Mouse (Mus musculus): ENCODE results near the gene Gpn1.
"Not testable (repeated sequence)": the region's sequence is repeated elsewhere in the genome, so short reads cannot be mapped to it uniquely, and the experiment has no call there.

Gpn1 gene

GRCm38 (mm10) chr5:31494513-31495297 lies at the start of gene Gpn1:
TSS of gene Gpn1 (plus strand) at chr5:31494741.
- peak; percentile 82 for DNase-seq (ENCODE audit: extremely low spot score, low read depth, low spot score)

- no peak for DNase-seq (ENCODE audit: extremely low spot score, low read depth, low spot score)
Observed at GRCm38 (mm10) chr5:31451336-31451735, 43.2 kb upstream of the Gpn1 start.

GRCm38 (mm10) chr5:31451878-31452561 lies 42.5 kb upstream of the Gpn1 start, which contains the start of gene Zfp512:
TSS of gene Zfp512 (plus strand) at chr5:31452431.
- peak; percentile 79 for DNase-seq (ENCODE audit: extremely low spot score, low read depth, low spot score)

DNA sequence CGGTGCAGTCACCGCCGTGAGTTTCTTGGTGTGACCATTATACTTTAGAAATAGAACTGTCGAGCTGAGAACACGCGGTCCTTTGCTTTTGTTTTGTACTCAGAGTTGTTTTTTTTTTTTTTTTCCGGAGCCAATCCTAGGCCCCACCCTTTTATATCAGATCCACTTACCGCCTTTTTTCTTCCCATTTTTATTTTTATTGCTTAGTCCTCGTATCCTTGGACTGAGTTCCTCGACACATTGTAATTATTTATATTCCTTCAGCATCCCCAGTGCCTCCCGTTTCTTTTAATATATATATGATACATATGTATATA lies 42.0 kb upstream of the Gpn1 start:
- no peak for DNase-seq (ENCODE audit: extremely low spot score, low read depth, low spot score)

DNA sequence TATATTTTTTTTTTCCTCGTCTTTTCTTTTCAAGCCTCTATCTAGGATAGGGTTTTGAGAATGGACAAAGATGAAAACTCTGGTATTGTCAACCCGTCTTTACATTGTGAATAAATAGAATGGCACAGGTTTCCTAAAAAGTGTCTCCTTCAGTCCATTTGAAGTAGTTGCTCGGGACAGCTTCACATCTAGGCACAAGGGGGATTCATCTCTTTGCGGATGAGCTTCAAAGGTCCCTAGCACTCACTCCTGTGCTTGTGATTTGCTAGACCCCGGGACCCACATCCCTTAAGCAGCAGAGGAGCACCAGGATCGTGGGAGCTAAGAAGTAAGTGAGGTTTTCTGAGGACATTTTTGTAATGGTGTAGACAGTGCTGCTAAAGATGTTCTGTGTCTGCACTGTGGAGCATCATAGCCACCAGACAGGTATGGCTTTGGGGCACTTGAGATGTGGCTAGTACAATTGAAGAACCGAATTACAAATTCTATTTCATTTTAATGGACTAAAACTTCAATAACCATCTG lies 41.6 kb upstream of the Gpn1 start:
- DNase-seq (ENCODE audit: extremely low spot score, low read depth, low spot score), result no peak

DNA sequence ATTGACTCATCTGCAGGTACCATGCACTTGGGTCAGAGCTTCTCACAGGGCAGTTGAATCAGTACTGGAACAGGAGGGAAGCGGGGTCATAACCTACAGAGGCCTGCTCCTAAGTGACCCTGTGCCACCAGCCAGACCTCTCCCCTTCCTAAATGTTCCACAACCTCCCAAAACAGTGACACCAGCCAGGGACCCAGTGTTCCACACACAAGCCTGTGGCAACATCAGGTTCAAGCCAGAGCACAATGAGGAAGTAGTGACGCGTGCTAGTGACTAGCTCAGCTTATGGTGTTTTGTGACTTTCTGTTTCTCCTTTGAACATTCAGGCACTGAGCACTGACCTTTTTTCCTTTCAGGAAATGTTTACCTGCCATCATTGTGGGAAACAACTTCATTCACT lies 26.7 kb upstream of the Gpn1 start:
- DNase-seq (ENCODE audit: extremely low spot score, low read depth, low spot score), result no peak

- DNase-seq (ENCODE audit: extremely low spot score, low read depth, low spot score), result no peak
Observed at GRCm38 (mm10) chr5:31469711-31470110, 24.8 kb upstream of the Gpn1 start.

DNA sequence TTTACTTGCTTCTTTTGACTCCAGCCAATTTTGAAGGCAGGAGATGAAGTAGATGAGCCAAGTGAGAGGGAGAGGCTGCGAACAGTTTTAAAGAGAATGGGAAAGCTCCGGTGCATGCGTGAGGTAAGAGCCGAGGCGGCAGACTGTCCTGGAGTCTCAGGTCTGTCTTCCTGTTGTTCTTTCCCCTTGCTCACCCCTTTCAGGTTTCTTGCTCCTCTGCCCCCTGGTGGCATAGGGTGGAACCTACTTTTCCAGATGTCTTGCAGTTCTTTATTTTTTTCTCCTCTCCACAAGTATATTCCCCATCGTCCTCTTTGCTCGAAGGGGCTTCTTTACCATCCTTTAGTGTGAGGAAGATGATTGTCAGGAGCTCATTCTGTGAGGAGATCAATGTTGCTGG lies 24.2 kb upstream of the Gpn1 start:
- DNase-seq (ENCODE audit: extremely low spot score, low read depth, low spot score), result no peak

DNA sequence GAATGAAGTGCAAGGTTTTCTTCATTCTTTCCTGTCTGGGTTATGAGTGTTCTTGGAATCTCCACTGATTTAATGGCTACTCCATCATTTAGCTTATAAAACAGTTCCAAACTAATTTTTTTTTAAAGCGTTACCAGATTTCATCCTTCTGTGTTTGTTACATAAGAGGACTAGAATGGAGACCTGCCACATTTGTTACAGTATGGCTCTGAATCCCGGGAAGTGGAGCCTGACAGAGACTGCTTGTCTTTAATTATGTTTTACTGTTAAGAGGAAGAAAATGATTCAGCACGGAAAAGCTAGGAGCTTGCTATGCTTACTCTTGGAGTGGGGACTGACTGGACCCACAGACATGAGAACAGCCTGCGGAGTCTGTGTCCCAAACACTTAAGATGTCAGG lies 14.0 kb upstream of the Gpn1 start:
- no peak for DNase-seq (ENCODE audit: extremely low spot score, low read depth, low spot score)

DNA sequence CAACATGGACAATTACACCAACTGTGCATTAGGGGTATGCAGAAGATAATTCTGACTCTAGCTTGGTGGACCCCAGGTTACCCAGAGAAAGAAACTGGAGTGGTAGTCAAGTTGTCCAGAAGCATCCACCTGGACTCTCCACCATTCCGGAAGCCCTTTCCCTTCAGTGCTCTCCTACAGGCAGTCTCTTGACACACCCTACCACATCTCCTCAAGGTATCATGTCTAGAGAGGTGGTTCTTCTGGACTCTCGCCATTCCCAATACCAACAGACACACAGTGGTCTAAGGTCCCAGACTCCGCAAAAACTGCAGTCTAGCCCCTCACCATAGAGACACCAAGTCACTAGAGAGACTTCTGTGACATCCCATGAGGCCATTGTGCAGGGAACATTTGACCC lies 9.1 kb upstream of the Gpn1 start, which contains the start of gene 4930548H24Rik:
4930548H24Rik (plus strand) TSS at position 301 of the 400 bp plus-strand sequence.
- DNase-seq (ENCODE audit: extremely low spot score, low read depth, low spot score), result no peak

- no peak for DNase-seq (ENCODE audit: extremely low spot score, low read depth, low spot score)
Observed at GRCm38 (mm10) chr5:31487889-31488288, 6.7 kb upstream of the Gpn1 start.

DNA sequence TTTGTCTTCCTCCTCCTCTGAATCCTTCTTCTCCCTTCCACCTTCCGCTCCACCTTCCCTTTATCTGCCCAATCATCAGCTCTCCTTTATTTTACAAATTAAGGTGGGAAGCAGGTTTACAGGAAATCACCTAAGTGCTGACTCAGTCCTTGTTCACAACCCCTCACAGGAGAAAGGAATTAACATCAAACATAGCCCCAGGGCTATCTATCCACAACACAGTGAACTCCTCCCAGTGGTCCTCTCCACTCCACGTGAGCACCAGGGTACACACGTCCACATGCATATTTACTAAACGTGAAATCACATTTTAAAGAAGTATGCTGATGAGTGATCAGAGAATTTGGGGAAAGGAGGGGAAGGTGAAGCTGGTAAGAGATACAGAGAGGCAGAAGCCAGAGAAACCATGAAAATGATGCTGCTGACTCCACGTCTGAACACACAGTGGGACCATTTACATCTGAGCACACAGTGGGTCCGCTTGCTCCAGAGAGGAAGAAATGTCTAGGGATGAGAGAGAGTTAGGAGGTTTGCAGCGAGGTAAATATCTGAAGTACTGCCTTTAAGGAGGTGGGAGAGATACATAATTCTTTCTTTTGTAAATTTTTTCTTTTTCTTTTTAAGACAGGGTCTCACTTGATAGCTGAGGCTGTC lies 5.3 kb upstream of the Gpn1 start:
- no peak for DNase-seq (ENCODE audit: extremely low spot score, low read depth, low spot score)

- no peak for DNase-seq (ENCODE audit: extremely low spot score, low read depth, low spot score)
Observed at GRCm38 (mm10) chr5:31492031-31492430, 2.5 kb upstream of the Gpn1 start.

DNA sequence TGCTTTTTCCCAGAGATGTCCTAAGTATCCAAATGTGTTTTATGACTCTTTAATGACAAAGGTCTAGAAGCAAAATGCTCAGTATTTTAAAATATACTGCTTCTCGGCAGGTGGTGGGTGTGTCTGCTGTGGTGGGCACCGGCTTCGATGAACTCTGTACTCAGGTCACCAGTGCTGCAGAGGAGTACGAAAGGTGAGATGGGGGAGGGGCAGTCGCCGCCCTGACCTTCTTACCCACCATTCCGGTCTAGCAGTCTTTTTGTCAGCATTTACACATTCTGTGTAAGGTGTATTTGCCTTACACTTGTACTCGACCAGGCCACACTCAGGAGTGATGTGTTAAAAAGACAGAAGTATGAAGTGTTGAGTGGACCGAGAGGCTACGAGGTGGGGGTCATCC lies 10.3 kb downstream of the Gpn1 start:
- DNase-seq (ENCODE audit: extremely low spot score, low read depth, low spot score), result no peak

DNA sequence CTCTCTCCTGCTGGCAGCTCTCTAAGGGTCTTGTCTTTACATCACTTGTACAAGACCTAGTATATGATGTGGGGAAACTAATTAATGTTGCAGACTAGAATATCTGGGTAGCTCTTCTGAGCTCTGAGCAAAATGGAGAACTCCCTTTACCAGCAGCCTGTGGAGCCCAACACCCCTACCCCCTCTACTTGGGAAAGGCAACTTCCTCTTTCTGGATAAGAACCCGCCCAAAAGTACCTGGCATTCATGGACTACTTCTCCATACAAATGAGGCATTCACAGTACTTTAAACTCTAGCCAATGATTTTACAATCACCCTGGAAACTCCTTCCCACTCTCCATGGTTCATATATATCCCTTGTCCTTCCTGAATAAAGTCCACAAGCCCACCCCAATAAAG lies 17.9 kb downstream of the Gpn1 start:
- no peak for DNase-seq (ENCODE audit: extremely low spot score, low read depth, low spot score)

DNA sequence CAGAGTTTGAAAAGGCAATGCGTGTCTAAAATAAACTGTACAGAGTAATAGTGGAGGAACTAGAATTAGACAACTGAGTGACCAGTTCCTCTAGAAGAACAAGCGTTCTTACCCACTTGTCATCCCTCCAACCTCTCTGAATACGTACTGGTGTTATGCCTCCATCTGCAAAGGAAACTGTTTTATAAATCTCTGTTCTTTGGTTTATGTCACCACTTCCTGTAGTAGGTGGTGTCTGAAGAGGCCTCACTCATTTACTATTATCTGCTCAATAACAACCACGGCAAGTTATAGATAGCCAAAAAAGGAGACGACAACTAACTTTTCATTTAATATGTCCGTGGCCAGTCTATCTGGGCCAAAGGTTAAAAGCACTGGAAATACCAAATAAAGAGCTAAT lies 26.0 kb downstream of the Gpn1 start:
- DNase-seq (ENCODE audit: extremely low spot score, low read depth, low spot score), result no peak

DNA sequence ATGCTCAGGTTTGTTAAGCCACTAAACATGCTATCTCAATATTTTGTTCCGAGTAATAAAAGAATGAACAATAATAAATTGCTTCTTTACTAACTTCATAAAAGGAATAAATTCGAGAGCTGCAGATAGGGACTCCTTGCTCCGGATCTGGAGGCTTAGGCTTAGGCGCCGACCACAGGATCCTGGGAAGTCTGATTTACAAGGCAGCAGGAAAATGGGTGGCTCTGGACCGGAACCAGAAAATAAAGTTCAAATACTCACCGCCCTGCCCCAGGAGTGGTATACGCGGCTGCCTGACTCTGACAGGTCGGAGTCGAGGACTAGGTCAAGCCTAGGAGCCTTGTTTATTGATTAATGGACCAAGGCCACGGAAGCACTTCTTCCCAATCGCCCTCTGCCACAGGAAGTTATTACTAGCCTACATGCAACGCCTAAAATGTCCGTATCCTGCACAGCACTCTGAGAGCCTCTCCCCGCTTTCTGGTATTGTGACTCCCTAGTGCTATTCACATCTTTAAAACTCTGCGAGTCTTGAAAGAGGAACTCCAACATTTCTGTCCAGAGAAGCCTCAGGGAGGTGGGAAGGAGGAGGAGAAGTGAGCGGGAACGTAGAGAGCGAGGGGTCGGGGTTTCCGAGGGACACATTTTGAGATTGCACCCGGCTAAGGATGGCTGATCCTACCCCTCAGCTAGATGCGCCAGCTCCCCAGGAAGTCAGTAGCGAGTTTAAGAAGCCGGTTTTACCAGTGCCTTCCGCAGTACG lies 32.0 kb downstream of the Gpn1 start, which contains the start of gene Slc4a1ap:
Slc4a1ap (plus strand) TSS at position 642 of the 763 bp plus-strand sequence.
- peak; percentile 81 for DNase-seq (ENCODE audit: extremely low spot score, low read depth, low spot score)

DNA sequence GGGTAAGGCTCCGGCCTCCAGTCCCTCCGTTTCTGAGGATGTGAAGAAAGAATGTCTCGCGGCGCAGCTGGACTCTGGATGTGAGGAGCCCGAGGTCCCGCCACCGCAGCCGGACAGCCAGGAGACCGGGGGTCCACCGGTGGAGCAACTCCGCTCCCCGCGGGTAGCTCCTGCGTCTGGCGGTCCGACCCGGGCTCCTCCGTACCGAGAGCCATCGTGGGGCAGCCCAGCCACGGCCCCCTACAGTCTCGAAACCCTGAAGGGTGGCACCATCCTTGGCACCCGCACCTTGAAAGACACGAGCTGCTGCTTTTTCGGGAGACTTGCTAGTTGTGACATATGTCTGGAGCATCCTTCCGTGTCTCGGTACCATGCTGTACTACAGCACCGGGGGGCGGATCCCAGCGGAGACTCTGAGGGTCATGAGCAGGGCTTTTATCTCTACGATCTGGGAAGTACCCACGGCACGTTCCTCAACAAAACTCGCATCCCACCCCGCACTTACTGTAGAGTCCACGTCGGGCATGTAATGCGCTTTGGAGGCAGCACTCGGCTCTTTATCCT lies 32.7 kb downstream of the Gpn1 start:
- DNase-seq (ENCODE audit: extremely low spot score, low read depth, low spot score), result no peak

DNA sequence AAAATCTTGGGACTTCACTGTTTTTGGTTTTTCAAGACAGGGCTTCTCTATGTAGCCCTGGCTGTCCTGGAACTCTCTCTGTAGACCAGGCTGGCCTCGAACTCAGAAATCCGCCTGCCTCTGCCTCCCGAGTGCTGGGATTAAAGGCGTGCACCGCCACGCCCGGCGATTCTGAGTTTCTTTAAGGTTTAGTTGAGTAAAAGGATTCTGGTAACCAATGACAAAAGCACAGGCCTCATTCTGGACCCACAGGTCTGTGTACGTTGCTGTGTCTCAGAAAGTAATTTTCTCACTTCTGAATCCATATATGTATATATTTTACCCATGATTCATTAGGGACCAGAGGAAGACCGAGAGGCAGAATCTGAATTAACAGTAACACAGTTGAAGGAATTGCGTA lies 33.2 kb downstream of the Gpn1 start, which contains the start of gene Supt7l:
Supt7l (minus strand) TSS at position 101 of the 400 bp plus-strand sequence.
- DNase-seq (ENCODE audit: extremely low spot score, low read depth, low spot score), result not testable (repeated sequence)

- no peak for DNase-seq (ENCODE audit: extremely low spot score, low read depth, low spot score)
Observed at GRCm38 (mm10) chr5:31528560-31528959, 34.0 kb downstream of the Gpn1 start.
